Mouse (Mus musculus): ENCODE results near the gene Rsph6a. TPM values are rescaled to one million over a fixed set of nuclear protein-coding genes. Genes with fewer than 3 reads are reported as not detected.

Rsph6a gene
- polyA plus RNA-seq, 1 experiment = not detected

- no peak overlapping the region for H3K4me3 ChIP-seq (ENCODE audit: insufficient read depth, low read length)
- no peak overlapping the region for H3K27ac ChIP-seq (ENCODE audit: insufficient read depth, low read length)
- no peaks in the 10 kb centered on the region for H3K4me1 ChIP-seq (ENCODE audit: control insufficient read depth, insufficient read depth, low read length)
- TF ChIP-seq POLR2A (IDR thresholded peaks at IDR 0.05; ENCODE audit: low read depth, low read length) (no peak), CTCF (IDR thresholded peaks at IDR 0.05; ENCODE audit: borderline replicate concordance, insufficient read depth, low read length) (no peak)
These were observed 36.6 kb upstream of the Rsph6a start for GRCm38 (mm10) chr7:19017909-19018308.

- Histone ChIP-seq H3K4me3 (ENCODE audit: insufficient read depth, low read length) (no peak overlapping the region), H3K4me1 (ENCODE audit: control insufficient read depth, insufficient read depth, low read length) (peaks cover 4% of the 10 kb centered on the region; the same call in 1 of the 2 replicates)
- no peak for TF ChIP-seq CTCF (IDR thresholded peaks at IDR 0.05; ENCODE audit: borderline replicate concordance, insufficient read depth, low read length)
- TF ChIP-seq POLR2A (IDR thresholded peaks at IDR 0.05; ENCODE audit: low read depth, low read length) = no peak
These were observed 33.4 kb upstream of the Rsph6a start for GRCm38 (mm10) chr7:19021048-19021447.

GRCm38 (mm10) chr7:19022189-19022958, 32.1 kb upstream of the Rsph6a start:
- Histone ChIP-seq H3K4me1 (ENCODE audit: control insufficient read depth, insufficient read depth, low read length) (peaks cover 4% of the 10 kb centered on the region; the same call in 1 of the 2 replicates), H3K27ac (ENCODE audit: insufficient read depth, low read length) (no peak overlapping the region), H3K4me3 (ENCODE audit: insufficient read depth, low read length) (no peak overlapping the region)
- TF ChIP-seq POLR2A (IDR thresholded peaks at IDR 0.05; ENCODE audit: low read depth, low read length) (no peak), CTCF (IDR thresholded peaks at IDR 0.05; ENCODE audit: borderline replicate concordance, insufficient read depth, low read length) (no peak)

More at GRCm38 (mm10) chr7:19021048-19021447, 33.4 kb upstream of the Rsph6a start:
- no peak overlapping the region for H3K27ac ChIP-seq (ENCODE audit: insufficient read depth, low read length)

- Histone ChIP-seq H3K4me3 (ENCODE audit: insufficient read depth, low read length) (peak within 1 kb of the TSS; percentile 92), H3K27ac (ENCODE audit: insufficient read depth, low read length) (no peak within 1 kb of the TSS), H3K4me1 (ENCODE audit: control insufficient read depth, insufficient read depth, low read length) (peaks cover 7% of the 10 kb centered on the region)
- TF ChIP-seq POLR2A (IDR thresholded peaks at IDR 0.05; ENCODE audit: low read depth, low read length) = no peak
- TF ChIP-seq CTCF (IDR thresholded peaks at IDR 0.05; ENCODE audit: borderline replicate concordance, insufficient read depth, low read length) = no peak
These were observed 31.1 kb upstream of the Rsph6a start, which contains the start of gene Foxa3 for GRCm38 (mm10) chr7:19023357-19023814. Gene Foxa3 (minus strand): TSS chr7:19023538.

- TF ChIP-seq POLR2A (IDR thresholded peaks at IDR 0.05; ENCODE audit: low read depth, low read length) (peak; percentile 63), CTCF (IDR thresholded peaks at IDR 0.05; ENCODE audit: borderline replicate concordance, insufficient read depth, low read length) (no peak)
- Histone ChIP-seq H3K27ac (ENCODE audit: insufficient read depth, low read length) (no peak within 1 kb of the TSS), H3K4me1 (ENCODE audit: control insufficient read depth, insufficient read depth, low read length) (peaks cover 7% of the 10 kb centered on the region), H3K4me3 (ENCODE audit: insufficient read depth, low read length) (peak within 1 kb of the TSS; percentile 92)
These were observed 30.4 kb upstream of the Rsph6a start, which contains the start of gene Sympk for GRCm38 (mm10) chr7:19024096-19024506. Gene Sympk (plus strand): TSS chr7:19024377.

GRCm38 (mm10) chr7:19024581-19025255, 29.8 kb upstream of the Rsph6a start:
- H3K27ac ChIP-seq (ENCODE audit: insufficient read depth, low read length) = no peak overlapping the region
- TF ChIP-seq POLR2A (IDR thresholded peaks at IDR 0.05; ENCODE audit: low read depth, low read length) = no peak
- TF ChIP-seq CTCF (IDR thresholded peaks at IDR 0.05; ENCODE audit: borderline replicate concordance, insufficient read depth, low read length) = no peak
- H3K4me3 ChIP-seq (ENCODE audit: insufficient read depth, low read length) = peak overlapping the region; percentile 92
- peaks cover 7% of the 10 kb centered on the region for H3K4me1 ChIP-seq (ENCODE audit: control insufficient read depth, insufficient read depth, low read length)

- Histone ChIP-seq H3K4me3 (ENCODE audit: insufficient read depth, low read length) (no peak overlapping the region), H3K27ac (ENCODE audit: insufficient read depth, low read length) (no peak overlapping the region), H3K4me1 (ENCODE audit: control insufficient read depth, insufficient read depth, low read length) (peaks cover 7% of the 10 kb centered on the region)
- TF ChIP-seq CTCF (IDR thresholded peaks at IDR 0.05; ENCODE audit: borderline replicate concordance, insufficient read depth, low read length) = no peak
- no peak for TF ChIP-seq POLR2A (IDR thresholded peaks at IDR 0.05; ENCODE audit: low read depth, low read length)
These were observed 26.4 kb upstream of the Rsph6a start for GRCm38 (mm10) chr7:19028067-19028466.

- Histone ChIP-seq H3K4me3 (ENCODE audit: insufficient read depth, low read length) (no peak overlapping the region), H3K4me1 (ENCODE audit: control insufficient read depth, insufficient read depth, low read length) (peaks cover 7% of the 10 kb centered on the region), H3K27ac (ENCODE audit: insufficient read depth, low read length) (no peak overlapping the region)
- no peak for TF ChIP-seq POLR2A (IDR thresholded peaks at IDR 0.05; ENCODE audit: low read depth, low read length)
- TF ChIP-seq CTCF (IDR thresholded peaks at IDR 0.05; ENCODE audit: borderline replicate concordance, insufficient read depth, low read length) = peak; percentile 52; the same call in 1 of the 2 replicates
These were observed 25.3 kb upstream of the Rsph6a start for GRCm38 (mm10) chr7:19029084-19029653.

GRCm38 (mm10) chr7:19031641-19032040, 22.8 kb upstream of the Rsph6a start:
- Histone ChIP-seq H3K4me3 (ENCODE audit: insufficient read depth, low read length) (no peak overlapping the region), H3K4me1 (ENCODE audit: control insufficient read depth, insufficient read depth, low read length) (peaks cover 3% of the 10 kb centered on the region), H3K27ac (ENCODE audit: insufficient read depth, low read length) (no peak overlapping the region)
- no peak for TF ChIP-seq CTCF (IDR thresholded peaks at IDR 0.05; ENCODE audit: borderline replicate concordance, insufficient read depth, low read length)
- no peak for TF ChIP-seq POLR2A (IDR thresholded peaks at IDR 0.05; ENCODE audit: low read depth, low read length)

Measured in embryonic fibroblast, embryonic 13.5 days (primary cell).